Mouse (Mus musculus): ENCODE results near the gene Slc51b.

- TF ChIP-seq POLR2A (IDR thresholded peaks at IDR 0.05; ENCODE audit: insufficient read length, low read depth) (no peak), TCF12 (IDR thresholded peaks at IDR 0.05; ENCODE audit: insufficient read depth, poor library complexity, severe bottlenecking) (no peak), POLR2AphosphoS2 (IDR thresholded peaks at IDR 0.05; ENCODE audit: insufficient read length, low read depth) (no peak), E2F4 (IDR thresholded peaks at IDR 0.05; ENCODE audit: insufficient read depth) (no peak), REST (IDR thresholded peaks at IDR 0.05; ENCODE audit: insufficient read depth, insufficient read length) (no peak), MYOG (IDR thresholded peaks at IDR 0.05; ENCODE audit: control insufficient read depth in 1 of 3, insufficient read depth in 1 of 3, insufficient read length in 2 of 3, low read depth in 2 of 3) (no peak), CEBPB (IDR thresholded peaks at IDR 0.05; ENCODE audit: insufficient read depth, poor library complexity, severe bottlenecking) (no peak), MYOD1 (IDR thresholded peaks at IDR 0.05; ENCODE audit: control insufficient read depth in 1 of 3, insufficient read length in 2 of 3, low read depth in 2 of 3) (no peak), USF1 (IDR thresholded peaks at IDR 0.05; ENCODE audit: low read depth) (no peak), SRF (IDR thresholded peaks at IDR 0.05; ENCODE audit: control insufficient read depth, insufficient read length, low read depth) (no peak), MAX (IDR thresholded peaks at IDR 0.05; ENCODE audit: low read depth) (no peak), TCF3 (IDR thresholded peaks at IDR 0.05; ENCODE audit: insufficient read length, low read depth) (no peak)
These were observed 1.6 kb upstream of the Slc51b start for GRCm38 (mm10) chr9:65424393-65424792.

Measured in myocyte (in vitro differentiated cells).